Mouse (Mus musculus): ENCODE data around the gene Cc2d1a.

The Cc2d1a gene

DNA sequence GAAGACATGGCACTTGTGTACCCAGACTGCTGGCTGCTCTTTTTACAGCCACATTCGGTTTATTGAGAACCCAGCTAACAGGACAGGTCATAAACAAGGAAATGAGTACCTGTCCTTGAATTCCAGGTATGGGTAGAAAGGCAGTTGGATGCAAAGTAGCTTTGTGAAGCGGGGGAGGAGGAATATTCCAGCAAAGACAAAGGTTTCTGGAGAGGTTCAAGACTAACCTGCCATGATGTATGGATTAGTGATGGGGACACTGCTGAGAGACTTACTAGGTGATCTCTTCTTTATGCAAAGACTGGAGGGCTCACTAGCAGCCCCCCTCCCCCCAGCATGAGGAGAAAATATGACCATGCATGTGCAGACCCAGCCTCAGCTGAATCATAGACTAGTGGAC, 42.1 kb downstream of the Cc2d1a start:
- DNase-seq (ENCODE audit: extremely low read depth, insufficient read length, low spot score): no peak

DNA sequence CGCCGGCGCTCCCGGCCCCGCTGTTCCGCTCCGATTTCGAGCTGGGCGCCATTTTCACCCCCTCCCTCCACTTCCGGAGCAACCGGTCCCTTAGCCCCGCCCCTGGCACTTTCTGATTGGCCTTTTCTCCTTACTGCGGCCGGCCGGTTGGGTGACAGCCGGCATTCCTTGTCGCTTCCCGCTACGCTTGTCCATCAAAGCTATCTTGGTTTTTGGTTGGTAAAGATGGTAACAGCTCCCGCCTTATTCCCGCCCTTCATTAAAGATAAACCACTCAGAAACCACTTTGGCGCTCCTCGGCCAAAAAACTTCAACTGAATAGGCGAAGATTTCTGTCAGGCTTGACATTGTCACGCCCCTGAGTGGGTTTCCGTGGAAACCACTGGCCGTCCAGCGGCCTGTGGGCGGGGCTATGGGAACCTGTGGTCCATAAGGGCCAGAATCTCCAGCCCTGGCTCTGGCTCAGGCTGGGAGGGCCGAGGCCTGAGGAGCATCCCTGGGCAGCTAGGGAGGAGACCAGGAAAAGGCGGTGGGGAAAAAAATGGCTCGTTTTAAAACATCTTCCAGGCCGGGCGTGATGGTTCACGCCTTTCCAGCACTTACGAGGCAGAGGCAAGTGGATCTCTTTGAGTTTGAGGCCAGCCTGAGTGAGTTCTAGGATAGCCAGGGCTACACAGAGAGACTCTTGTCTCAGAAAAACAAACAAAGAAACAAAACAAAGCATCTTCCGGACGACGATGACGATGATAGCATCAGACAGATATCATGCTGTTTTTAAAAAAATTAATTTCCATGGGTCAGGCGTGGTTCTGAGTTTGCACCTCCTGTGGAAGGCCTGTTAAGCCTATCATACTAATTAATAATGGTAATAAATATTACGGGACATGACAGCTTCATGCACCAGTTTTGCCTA, 42.8 kb downstream of the Cc2d1a start, which contains the start of gene Dcaf15:
Gene Dcaf15, minus strand, starts transcription at position 72 of the 913 bp plus-strand sequence.
- DNase-seq (ENCODE audit: extremely low read depth, insufficient read length, low spot score): peak; percentile 97

DNA sequence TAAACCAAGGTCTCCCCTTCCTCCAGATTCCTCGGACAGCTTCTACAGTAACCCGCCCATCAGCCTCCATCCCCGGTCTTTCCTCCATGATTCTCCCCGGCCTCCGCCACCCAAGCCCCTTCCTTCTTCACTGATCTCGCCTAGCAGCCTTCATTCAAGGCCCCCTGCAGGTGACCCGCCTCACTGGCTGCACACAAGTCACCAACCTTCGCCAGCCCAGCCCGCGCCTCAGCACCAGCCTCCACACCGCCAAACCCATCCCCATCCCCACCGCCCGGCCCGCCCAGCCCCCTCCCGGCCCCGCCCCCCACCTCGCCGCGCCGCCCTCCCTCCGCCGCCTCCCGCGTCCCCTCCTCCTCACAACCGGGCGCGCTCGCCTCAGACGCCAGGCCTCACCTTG, 43.5 kb downstream of the Cc2d1a start:
- DNase-seq (ENCODE audit: extremely low read depth, insufficient read length, low spot score): peak; percentile 63

DNA sequence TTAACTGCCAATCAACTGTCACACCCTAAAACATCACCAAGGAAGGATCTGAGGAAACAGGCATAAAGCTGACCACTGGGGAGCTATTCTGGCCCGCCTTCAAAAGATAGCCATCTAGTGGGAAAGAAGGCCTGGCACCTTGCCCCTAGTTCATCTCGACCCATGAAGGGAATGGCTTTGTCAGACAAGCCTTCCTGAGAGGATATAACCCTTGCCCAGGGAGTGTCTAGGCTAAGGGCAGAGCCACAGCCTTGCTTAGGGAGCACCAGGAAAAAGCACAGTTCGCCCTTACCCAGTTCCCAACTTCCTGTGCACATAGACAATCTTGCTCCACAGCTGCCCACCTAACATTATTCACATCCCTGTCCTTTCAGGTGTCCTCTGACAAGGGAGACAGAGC, 44.1 kb downstream of the Cc2d1a start:
- DNase-seq (ENCODE audit: extremely low read depth, insufficient read length, low spot score): no peak

GRCm38 (mm10) chr8:84101476-84102270, 46.1 kb downstream of the Cc2d1a start:
- DNase-seq (ENCODE audit: extremely low read depth, insufficient read length, low spot score): no peak

GRCm38 (mm10) chr8:84098376-84098775, 49.4 kb downstream of the Cc2d1a start:
- no peak for DNase-seq (ENCODE audit: extremely low read depth, insufficient read length, low spot score)

DNA sequence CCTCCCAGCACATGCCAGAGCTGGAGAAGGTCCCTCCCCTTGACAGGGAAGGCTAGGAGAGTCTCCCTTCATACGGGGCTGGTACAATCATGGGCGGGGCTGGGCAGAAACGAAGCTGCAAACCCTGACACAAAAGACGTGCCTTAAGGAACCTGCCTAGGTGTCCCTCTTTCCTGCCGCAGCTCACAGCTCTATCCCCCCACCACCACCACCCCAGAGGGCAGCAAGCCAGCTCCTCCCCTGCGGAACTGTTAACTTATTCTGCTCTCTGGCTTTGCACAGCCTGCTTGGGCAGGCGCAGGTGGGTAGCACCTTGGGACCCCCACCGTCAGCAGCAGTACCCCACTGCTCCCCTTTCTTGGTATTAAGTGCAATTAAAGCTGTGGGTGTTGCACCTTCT, 51.7 kb downstream of the Cc2d1a start:
- no peak for DNase-seq (ENCODE audit: extremely low read depth, insufficient read length, low spot score)

DNA sequence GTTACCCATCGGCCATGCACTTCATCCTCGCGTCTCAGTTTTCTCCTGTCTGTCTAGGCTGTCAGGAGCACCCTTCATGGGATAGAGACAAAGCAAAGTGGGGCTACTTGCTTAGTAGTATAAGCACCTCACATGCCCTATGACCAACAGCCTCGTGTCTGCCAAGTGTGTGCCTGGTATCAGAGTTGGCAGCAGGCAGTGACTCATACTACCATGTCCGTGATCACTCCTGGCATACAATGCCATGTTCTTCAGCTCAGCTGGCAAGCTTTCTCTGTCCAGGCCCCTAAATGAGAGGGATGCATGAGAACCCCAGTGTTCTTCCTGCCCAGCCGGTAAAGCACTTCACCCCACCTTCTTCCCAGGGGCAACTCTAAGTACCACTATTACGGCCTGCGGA, 57.2 kb downstream of the Cc2d1a start:
- no peak for DNase-seq (ENCODE audit: extremely low read depth, insufficient read length, low spot score)

- DNase-seq (ENCODE audit: extremely low read depth, insufficient read length, low spot score): no peak
Observed at GRCm38 (mm10) chr8:84089277-84089676, 58.5 kb downstream of the Cc2d1a start.

GRCm38 (mm10) chr8:84087821-84088220, 59.9 kb downstream of the Cc2d1a start:
- no peak for DNase-seq (ENCODE audit: extremely low read depth, insufficient read length, low spot score)

DNA sequence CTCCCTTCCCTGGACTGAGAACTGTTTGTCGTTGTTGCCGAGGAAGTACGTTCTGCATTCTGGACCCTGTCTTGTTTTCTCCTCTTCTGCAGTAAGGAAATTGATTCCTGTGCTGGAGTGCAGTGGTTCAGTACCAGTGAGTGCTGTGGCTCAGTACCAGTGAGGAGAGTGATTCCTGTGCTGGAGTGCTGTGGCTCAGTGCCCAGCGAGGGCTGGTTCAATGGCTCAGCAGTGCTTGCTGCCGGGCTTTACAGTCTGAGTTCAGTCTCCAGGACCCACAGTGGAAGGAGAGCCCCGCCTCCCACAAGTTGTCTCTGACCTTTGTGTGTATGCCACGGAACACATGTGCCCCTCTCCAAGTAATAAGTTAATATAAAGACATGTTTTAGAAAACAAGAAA, 60.6 kb downstream of the Cc2d1a start:
- no peak for DNase-seq (ENCODE audit: extremely low read depth, insufficient read length, low spot score)

DNA sequence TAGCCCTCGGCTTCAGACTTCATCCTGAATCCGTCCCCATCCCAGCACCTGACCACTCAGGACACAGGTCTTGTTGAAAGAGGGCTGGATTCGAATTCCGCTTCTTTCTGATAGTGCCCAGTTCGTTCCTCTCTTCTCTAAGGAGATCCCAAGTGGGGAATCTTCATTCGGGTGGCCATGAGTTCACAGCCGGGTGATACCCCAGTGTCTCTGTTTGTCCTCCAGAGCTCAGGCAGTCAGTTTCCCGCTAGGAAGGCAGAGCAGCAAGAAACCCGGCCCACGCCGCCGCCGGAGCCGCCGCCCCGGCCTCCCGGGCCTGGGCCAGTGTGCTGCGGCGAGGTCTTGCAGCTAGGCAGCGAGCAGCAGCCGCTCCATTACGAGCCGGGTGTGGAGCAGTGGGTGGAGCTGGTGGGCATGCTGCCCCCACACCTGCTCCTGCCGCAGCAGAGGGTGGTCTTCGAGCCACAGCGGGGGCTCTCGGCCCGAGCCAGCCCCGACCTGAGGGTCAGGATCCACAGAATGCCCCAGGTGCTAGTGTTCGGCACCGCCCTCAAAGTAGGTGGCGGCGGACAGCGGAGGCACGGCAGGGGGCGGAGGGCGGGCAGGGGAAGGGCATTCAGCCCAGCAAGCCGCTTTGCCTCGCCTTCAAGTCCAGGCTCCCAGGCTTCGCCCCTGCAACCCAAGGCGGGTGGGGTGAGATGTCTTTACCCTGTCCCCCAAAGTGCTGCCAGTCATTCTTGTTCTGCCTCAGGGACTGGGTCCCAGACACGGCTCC, 63.2 kb downstream of the Cc2d1a start:
- DNase-seq (ENCODE audit: extremely low read depth, insufficient read length, low spot score): no peak

GRCm38 (mm10) chr8:84083829-84084241, 63.9 kb downstream of the Cc2d1a start:
- DNase-seq (ENCODE audit: extremely low read depth, insufficient read length, low spot score): no peak

Measured in 3134 (cell line).